ENCODE assay signal across 21 mouse cellular contexts in genomic region chrX:99317736-99318135, GRCm38 (mm10).
A peak's percentile ranks its signal among the peaks of the same experiment; 100 is the strongest.
DNase-seq lines count a peak whose midpoint lies in the region; ATAC-seq and TF ChIP-seq lines count a peak whose summit lies in the region.
"Had no signal": no experiment of that assay in that cellular context is flagged by ENCODE, and none has a peak within 500 bp of the region (broad histone marks: within the 10 kb centered on the region; RNA-seq: fewer than 3 reads in every experiment).

No protein-coding gene starts in this region.

- H3K27me3 ChIP-seq in heart, adult 2 months (ENCODE audit: control insufficient read depth, insufficient read depth, low read length), result no peaks in the 10 kb centered on the region
- H3K27me3 ChIP-seq in kidney, postnatal 0 days (ENCODE audit: insufficient read depth, low read length), result no peaks in the 10 kb centered on the region
- H3K27me3 ChIP-seq in embryonic facial prominence, embryonic 10.5 days (replicated peaks; ENCODE audit: low read depth, poor library complexity, severe bottlenecking), result peaks cover 100% of the 10 kb centered on the region

- intact Hi-C loops in heart, adult 2 months (cut with DNase I), result loop anchor here (2.0 kb wide), 1 partner anchor 43 kb away; no protein-coding TSS in a partner anchor

- TF ChIP-seq EP300 in heart, adult 2 months (IDR thresholded peaks at IDR 0.05; ENCODE audit: insufficient read depth, low read depth, low read length), result no peak

- TF ChIP-seq CTCF in heart, adult 2 months (IDR thresholded peaks at IDR 0.05), result no peak
- no peak for TF ChIP-seq CTCF in kidney, postnatal 0 days (IDR thresholded peaks at IDR 0.05; ENCODE audit: low read depth)

- H3K4me1 ChIP-seq in heart, adult 2 months (ENCODE audit: control insufficient read depth, insufficient read depth, low read length), result peaks cover 5% of the 10 kb centered on the region
- H3K4me1 ChIP-seq in kidney, postnatal 0 days (replicated peaks; ENCODE audit: insufficient read depth, low read length), result 0 out of 2 replicates have a peak, but pooled peaks cover 6% of the 10 kb centered on the region
- peaks cover 29% of the 10 kb centered on the region for H3K4me1 ChIP-seq in embryonic facial prominence, embryonic 10.5 days
- H3K4me1 ChIP-seq: hindbrain, embryonic 12.5 days; liver, embryonic 12.5 days; neural tube, embryonic 15.5 days had no signal

- no peak for TF ChIP-seq POLR2A in heart, adult 2 months (IDR thresholded peaks at IDR 0.05; ENCODE audit: insufficient read depth, low read depth, low read length)

- H3K9me3 ChIP-seq in kidney, postnatal 0 days (replicated peaks; ENCODE audit: low read length), result no peaks in the 10 kb centered on the region
- no peaks in the 10 kb centered on the region for H3K9me3 ChIP-seq in embryonic facial prominence, embryonic 10.5 days
- H3K9me3 ChIP-seq: hindbrain, embryonic 12.5 days; limb, embryonic 13.5 days; liver, embryonic 12.5 days; neural tube, embryonic 15.5 days had no signal

- ATAC-seq in kidney, postnatal 0 days (replicated peaks; ENCODE audit: low FRiP score, low read depth), result no peak
- ATAC-seq: activated CD4-positive, CD25-positive, alpha-beta regulatory T cell, adult 4 months; inflammation-experienced regulatory T-cells, adult 6 months; liver, embryonic 12.5 days had no signal

- H3K4me3 ChIP-seq in heart, adult 2 months, result no peak overlapping the region
- H3K4me3 ChIP-seq in kidney, postnatal 0 days (replicated peaks; ENCODE audit: low read depth, low read length), result no peak overlapping the region
- no peak overlapping the region for H3K4me3 ChIP-seq in embryonic facial prominence, embryonic 10.5 days
- H3K4me3 ChIP-seq: hindbrain, embryonic 12.5 days; limb, embryonic 13.5 days; liver, embryonic 12.5 days; neural tube, embryonic 15.5 days had no signal

- H3K9ac ChIP-seq in heart, adult 2 months (ENCODE audit: low read depth, low read length), result no peak overlapping the region
- no peak overlapping the region for H3K9ac ChIP-seq in kidney, postnatal 0 days (ENCODE audit: low read depth, low read length)
- H3K9ac ChIP-seq: hindbrain, embryonic 12.5 days; limb, embryonic 13.5 days; liver, embryonic 12.5 days; neural tube, embryonic 15.5 days had no signal

- no peaks in the 10 kb centered on the region for H3K79me2 ChIP-seq in heart, adult 2 months (replicated peaks; ENCODE audit: control insufficient read depth, insufficient read depth, low read length)

- H3K27ac ChIP-seq in heart, adult 2 months, result no peak overlapping the region
- H3K27ac ChIP-seq in kidney, postnatal 0 days, result peak overlapping the region; percentile 64
- 0 out of 2 replicates have a peak overlapping the region, but pooled peaks have one; percentile 35 for H3K27ac ChIP-seq in embryonic facial prominence, embryonic 10.5 days (replicated peaks)
- H3K27ac ChIP-seq: hindbrain, embryonic 12.5 days; limb, embryonic 13.5 days; liver, embryonic 12.5 days; neural tube, embryonic 15.5 days; stomach, postnatal 0 days had no signal

- WGBS in heart, adult 2 months, result 83% methylated on average over 10 of the region's 10 CpGs
- WGBS in kidney, postnatal 0 days, result 52% methylated on average over 10 of the region's 10 CpGs
- WGBS in embryonic facial prominence, embryonic 10.5 days, result 78% methylated on average over 10 of the region's 10 CpGs

- DNase-seq in heart, adult 11 months, result peak; percentile 68
- no peak for DNase-seq in heart, adult 2 months
- no peak for DNase-seq in kidney, postnatal 0 days (ENCODE audit: low spot score)
- DNase-seq in kidney, postnatal 4 days, result no peak
- peak; percentile 78 for DNase-seq in Muller cell, postnatal 12 days (ENCODE audit: inconsistent ontology term)
- no peak for DNase-seq in embryonic facial prominence, embryonic 10.5 days (ENCODE audit: low spot score)
- DNase-seq in adrenal gland, postnatal 10 days, result no peak
- DNase-seq: adrenal gland, adult 8-10 months; gastrocnemius, postnatal 25 days; lung, adult 18-20 months; right cerebral cortex, postnatal 14 days; thymus, adult 2 months; thymus, postnatal 4 days had no signal

- no peaks in the 10 kb centered on the region for H3K36me3 ChIP-seq in heart, adult 2 months (ENCODE audit: control insufficient read depth, insufficient read depth, low read length)
- H3K36me3 ChIP-seq in kidney, postnatal 0 days (ENCODE audit: insufficient read depth, low read length), result no peaks in the 10 kb centered on the region
- H3K36me3 ChIP-seq in embryonic facial prominence, embryonic 10.5 days (replicated peaks), result no peaks in the 10 kb centered on the region
- H3K36me3 ChIP-seq: hindbrain, embryonic 12.5 days; limb, embryonic 13.5 days; liver, embryonic 12.5 days; neural tube, embryonic 15.5 days had no signal

- no peak overlapping the region for H3K4me2 ChIP-seq in kidney, postnatal 0 days (ENCODE audit: low read length)
- H3K4me2 ChIP-seq: hindbrain, embryonic 12.5 days; limb, embryonic 13.5 days; liver, embryonic 12.5 days; midbrain, embryonic 11.5 days; neural tube, embryonic 15.5 days had no signal

Comparison
In these comparisons a context has a peak if more than half of its experiments do, and no peak if none do; other contexts are left out.
1. DNase-seq: peak in heart, adult 11 months (single experiment) and Muller cell, postnatal 12 days (single experiment); none in heart, adult 2 months (0 of 2), kidney, postnatal 0 days (single experiment), kidney, postnatal 4 days (0 of 2), embryonic facial prominence, embryonic 10.5 days (single experiment) and adrenal gland, postnatal 10 days (single experiment).